Mouse (Mus musculus): ENCODE results near the gene A930004D18Rik.
A peak's percentile ranks its signal among the peaks of the same experiment; 100 is the strongest.

The A930004D18Rik gene

DNA sequence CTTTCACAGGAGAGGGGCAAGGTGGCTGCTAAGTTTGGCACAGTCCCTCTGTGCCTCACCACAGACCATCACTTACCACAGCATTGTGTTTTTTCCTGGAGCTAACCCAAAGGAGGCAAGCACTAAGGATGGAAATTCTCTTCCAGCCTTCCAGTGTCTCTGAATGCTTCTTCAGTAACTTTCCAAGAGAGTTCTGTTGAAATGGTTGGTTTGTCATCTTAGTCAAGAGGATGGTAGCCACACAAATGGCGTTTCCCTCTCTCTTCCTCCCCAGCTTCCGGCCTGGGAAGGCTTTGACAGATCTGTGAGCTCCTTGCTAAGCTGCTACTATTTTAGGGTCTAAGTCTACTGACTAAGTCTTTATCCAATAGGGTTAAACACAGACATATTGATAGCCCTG, at the start of gene A930004D18Rik:
A930004D18Rik (minus strand) TSS at position 247 of the 400 bp plus-strand sequence.
- DNase-seq (ENCODE audit: low spot score), result no peak

DNA sequence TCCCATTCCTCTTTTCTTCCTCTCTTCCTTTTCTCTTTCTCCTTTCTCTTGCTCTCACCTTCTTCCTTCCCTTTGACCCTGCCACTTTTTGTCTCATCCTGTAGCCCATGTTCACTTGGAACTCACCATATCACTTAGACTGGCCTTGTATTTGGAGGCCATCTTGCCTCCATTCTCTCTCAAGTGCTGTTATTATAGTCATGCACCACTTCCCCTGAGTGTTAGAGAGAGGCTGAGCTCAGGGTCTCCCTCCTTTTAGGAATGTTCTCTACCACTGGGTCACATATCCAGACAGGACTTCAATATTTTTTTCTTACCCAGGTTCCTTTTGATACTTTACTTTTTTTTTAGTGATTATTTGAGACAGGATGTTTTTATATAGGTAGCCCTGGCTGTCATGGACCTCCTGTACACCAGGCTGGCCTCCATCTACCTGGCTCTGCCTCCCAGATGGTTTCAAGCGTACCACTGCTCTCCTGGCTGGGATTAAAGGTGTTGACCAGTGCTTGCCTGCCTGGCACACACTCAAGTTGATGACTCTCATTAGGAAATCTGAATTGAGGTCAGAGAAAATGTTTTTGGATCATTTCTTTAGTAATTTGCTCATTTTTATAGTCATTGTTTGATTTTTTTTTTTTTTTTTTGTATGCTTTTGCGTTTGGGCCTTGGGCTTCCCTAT, 42.8 kb upstream of the A930004D18Rik start:
- DNase-seq (ENCODE audit: low spot score), result no peak

GRCm38 (mm10) chr2:18071947-18072346, 34.4 kb upstream of the A930004D18Rik start:
- no peak for DNase-seq (ENCODE audit: low spot score)

DNA sequence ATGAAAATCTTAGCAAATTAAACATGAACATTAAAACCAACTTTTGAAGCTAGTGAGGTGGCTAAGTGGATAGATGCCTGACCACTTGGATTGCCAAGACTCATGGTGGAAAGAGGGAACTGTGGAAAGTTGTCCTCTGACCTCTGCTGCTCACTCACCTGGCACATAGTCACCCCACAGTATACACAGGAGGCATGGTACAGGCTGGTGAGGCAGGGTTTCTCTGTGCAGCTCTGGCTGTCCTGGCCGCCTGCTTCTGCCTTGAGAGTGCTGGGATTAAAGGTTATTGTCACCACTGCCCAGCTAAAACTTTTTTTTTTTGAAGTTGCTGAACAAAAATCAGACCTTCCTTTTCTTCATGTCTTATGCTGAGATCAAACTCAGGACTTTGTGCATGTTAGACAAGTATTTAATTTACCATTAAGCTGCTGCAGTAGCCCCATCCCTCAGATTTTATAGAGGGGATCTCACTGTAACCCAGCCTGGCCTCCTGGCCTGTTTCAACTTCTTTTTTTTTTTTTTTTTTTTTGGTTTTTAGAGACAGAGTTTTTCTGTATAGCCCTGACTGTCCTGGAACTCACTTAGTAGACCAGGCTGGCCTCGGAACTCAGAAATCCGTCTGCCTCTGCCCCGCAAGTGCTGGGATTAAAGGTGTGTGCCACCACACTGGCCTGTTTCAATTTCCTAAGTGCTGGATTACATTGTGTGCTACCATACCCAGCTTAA, 30.7 kb upstream of the A930004D18Rik start:
- DNase-seq (ENCODE audit: low spot score), result no peak

DNA sequence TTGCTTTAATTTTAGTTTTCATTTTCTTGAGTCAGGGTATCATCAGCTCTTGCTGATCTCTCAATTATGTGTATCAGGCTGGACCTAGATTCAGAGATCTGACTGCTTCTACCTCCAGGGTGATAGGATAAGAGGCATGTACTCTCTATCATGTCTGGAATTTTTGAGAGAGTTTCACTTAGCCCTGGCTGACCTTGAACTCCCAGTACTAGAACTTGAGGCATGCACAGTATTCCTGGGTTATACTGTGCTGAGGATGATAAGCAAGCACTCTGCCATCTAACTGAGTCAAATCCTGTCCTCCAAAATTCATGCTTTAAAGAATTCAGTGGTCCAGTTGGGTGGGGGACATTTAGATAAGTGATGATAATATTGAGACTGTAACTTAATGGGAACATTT, 28.9 kb upstream of the A930004D18Rik start:
- DNase-seq (ENCODE audit: low spot score), result no peak

DNA sequence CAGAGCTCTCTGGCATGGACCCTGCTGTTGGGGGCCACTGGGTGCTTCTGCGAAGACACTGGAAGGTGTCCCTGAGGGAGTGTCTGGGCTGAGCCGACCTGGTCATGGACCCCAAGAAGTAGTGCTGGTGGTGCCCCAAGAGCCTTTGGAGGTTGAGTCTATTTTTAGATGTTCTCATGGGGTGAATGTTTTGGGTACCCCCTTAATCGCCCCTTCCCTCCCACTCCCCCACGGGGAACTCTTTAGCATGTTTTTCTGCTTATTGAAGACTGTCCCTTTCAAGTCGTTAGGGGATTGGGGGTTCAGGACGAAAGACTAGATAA, 28.1 kb upstream of the A930004D18Rik start:
- DNase-seq (ENCODE audit: low spot score), result no peak

DNA sequence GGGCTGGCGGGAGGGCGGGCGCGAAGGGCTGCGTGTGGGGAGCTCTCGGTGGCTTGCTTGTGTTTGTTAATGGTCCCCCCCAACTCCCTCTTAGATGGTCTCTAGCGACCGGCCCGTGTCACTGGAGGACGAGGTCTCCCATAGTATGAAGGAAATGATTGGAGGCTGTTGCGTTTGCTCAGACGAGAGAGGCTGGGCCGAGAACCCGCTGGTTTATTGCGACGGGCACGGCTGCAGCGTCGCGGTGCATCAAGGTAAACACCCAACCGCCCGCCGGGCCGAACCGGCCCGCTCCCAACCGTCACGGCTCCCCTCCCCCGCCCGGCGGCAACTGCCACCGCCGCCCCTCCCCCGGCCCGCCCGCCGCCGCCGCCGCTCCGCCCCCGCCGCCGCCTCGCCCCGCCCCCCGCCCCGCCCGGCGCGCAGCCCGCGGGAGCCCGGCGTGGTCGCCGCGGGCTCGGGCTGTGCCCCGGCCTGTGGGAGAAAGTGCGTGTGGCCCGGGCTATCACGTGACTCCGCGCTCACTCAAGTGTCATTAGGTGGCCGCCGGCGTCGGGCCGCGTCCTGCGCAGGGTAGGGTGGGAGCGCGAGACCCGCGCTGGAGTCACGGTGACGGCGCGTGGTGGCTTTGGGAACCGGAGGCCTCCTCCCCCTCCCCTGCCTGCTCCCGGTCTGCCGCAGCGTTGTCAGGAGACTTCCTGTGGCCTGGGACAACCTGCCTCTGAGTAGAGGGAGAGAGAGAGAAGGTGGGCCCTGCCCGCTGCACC, 27.6 kb upstream of the A930004D18Rik start:
- DNase-seq (ENCODE audit: low spot score), result peak; percentile 85

- peak; percentile 94 for DNase-seq (ENCODE audit: low spot score)
Observed at GRCm38 (mm10) chr2:18064356-18064858, 26.9 kb upstream of the A930004D18Rik start.

- peak; percentile 75 for DNase-seq (ENCODE audit: low spot score)
Observed at GRCm38 (mm10) chr2:18063763-18064251, 26.3 kb upstream of the A930004D18Rik start.

- DNase-seq (ENCODE audit: low spot score), result no peak
Observed at GRCm38 (mm10) chr2:18060396-18060795, 22.9 kb upstream of the A930004D18Rik start.

DNA sequence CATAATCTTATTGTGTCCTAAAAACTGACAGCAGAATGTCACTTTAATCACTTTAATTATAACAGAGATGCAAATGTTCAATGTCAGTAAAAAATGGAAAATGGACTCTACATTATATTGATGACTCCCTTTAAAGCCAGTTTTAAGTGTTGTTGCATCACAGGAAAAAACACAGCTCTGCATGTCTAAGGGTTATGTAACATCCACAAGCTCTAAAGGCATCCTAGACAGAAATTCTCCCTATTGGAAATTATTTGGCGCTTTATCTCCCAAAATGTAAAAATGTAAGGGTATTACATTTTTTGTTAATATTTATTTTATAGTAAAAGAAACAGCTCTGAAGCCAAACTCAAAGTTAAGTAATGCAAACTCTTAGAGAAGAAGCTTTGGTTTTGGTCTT, 22.4 kb upstream of the A930004D18Rik start:
- no peak for DNase-seq (ENCODE audit: low spot score)

DNA sequence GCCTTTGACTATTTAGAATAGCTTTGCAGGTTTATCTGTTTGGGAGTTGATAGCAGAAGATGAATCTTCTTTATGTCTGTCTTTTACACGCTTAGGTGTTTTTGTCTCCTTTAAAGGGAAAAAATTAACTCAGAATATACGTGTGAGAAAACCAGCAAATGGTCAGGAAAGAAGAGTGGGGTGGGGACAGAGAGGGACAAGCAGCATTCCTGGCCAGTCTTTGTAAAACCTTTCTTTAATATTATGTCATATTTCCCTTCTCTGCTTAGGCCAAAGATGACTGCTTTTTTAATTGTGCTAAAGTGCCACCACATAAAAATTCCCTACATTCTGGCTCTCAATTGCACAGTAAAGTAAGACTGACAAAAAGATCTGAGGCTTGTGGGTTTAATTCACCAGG, 21.5 kb upstream of the A930004D18Rik start:
- no peak for DNase-seq (ENCODE audit: low spot score)

DNA sequence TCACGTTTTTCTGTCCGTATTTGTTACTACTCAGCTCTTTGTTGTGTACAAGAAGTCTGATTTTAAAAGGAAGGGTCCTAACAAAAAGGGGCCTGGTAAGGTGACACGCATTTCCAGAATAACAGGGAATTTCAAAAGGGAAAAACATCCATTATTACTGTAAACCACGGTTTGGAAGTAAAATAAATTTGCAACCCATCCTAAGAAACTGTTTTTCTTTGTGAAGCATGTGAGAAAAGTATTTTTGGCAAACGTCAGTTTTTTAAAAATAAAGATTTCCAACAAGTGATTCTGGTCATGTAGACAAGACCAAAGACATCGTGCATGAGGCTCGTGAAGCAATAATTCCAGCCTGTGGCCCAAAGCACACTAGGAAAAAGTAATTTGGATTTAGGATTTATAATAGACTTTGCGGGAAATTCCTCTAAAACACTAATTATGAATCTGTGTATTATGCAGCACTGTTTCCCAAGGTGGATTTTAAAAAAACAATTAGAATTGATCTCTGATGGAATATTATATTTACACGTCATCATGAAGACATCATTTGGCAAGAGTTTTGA, 20.7 kb upstream of the A930004D18Rik start:
- DNase-seq (ENCODE audit: low spot score), result no peak

DNA sequence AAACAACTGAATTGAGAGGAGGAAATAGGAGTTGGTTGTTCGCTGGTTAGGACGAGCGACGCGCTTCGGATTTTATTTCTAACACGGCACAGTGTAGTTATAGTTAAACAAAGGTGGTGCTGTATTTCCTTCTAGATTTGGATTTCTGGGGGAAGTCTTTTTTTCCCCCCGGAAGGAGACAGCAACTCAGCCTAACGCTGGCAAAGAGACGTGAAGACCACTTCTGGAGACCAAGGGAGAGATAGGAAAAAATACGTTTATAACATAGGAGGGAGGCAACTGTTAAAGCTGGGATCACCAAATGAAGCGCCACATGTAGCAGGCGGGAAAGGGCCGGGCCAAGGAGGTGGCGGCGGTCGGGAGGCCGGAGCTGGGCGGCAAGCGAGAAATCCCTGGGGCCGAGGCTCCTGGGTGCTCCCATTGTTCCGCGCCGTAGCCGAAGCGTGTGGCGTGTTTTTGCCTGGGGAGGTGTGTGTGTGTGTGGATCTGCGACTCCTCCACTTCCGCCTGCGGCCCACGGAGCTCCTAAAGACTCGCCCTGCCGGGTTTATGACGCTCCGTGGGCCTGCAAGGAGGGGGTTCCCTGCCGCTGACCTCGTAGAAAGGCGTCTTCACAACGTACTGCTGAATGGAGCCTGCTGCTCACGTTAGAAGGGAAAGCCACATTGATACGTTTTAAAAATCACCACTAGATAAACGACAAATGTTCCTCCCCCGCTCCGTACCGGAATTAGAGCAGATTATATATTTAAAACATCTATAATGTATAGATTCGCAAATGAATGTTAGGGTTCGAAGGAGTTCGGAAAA, 20.0 kb upstream of the A930004D18Rik start:
- DNase-seq (ENCODE audit: low spot score), result no peak

GRCm38 (mm10) chr2:18056786-18057255, 19.3 kb upstream of the A930004D18Rik start:
- peak; percentile 94 for DNase-seq (ENCODE audit: low spot score)

GRCm38 (mm10) chr2:18055929-18056785, 18.6 kb upstream of the A930004D18Rik start:
- peak; percentile 95 for DNase-seq (ENCODE audit: low spot score)

GRCm38 (mm10) chr2:18055016-18055928, 17.7 kb upstream of the A930004D18Rik start, which contains the start of gene Mllt10:
Gene Mllt10, plus strand, starts transcription at chr2:18055237.
- peak; percentile 65 for DNase-seq (ENCODE audit: low spot score)

DNA sequence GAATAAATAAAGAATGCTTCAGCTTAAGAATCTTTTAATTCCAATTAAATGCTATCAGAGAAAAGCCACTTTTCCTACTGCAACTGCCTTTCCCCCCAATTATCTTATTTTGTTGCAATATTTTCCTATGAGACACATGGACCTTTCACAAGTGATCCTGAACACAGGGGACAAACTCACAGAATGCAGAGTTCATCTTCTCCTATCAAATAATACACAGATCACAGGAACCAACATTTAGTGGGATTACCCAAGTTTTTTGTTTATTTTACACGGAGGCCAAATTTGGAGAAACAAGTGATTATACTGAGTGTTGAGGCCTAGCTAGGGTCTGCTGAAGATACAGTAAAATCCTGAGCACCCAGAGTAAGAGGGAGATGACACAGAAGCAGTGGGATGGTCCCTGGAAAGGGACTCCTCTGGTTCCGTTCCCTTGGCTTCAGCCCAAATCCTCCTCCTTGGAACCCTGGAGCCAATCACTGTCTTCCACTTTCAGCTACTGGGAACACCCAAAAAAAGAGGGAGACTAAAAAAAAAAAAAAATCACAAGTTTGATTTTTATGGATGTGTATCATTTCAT, 16.5 kb upstream of the A930004D18Rik start:
- no peak for DNase-seq (ENCODE audit: low spot score)

Data from embryo, embryonic 10 days (tissue).